Mouse (Mus musculus): Measurements from ENCODE around the gene Smim12.

- TF ChIP-seq CTCF (IDR thresholded peaks at IDR 0.05; ENCODE audit: low read depth), result peak; percentile 69
- TF ChIP-seq EP300 (IDR thresholded peaks at IDR 0.05; ENCODE audit: low read depth), result no peak
These were observed 7.7 kb upstream of the Smim12 start for GRCm38 (mm10) chr4:127235742-127236487.
